Mouse (Mus musculus) ES-Bruce4 (cell line): ENCODE measurements around the gene Tbkbp1. TPM values are rescaled to one million over a fixed set of nuclear protein-coding genes. Genes with fewer than 3 reads are reported as not detected.

Experiments
- H3K27ac ChIP-seq: 2 replicates; pipeline ENCODE4 v1.5.1; 2012; ENCODE audit warnings: low read length, inconsistent platforms; ENCODE audit not compliant: insufficient read depth
- H3K27me3 ChIP-seq: 2 replicates; pipeline ENCODE4 v1.6.1; 2012; ENCODE audit warnings: mild to moderate bottlenecking, low read length, inconsistent platforms; ENCODE audit not compliant: control insufficient read depth, poor library complexity, insufficient read depth, severe bottlenecking
- H3K36me3 ChIP-seq: 2 replicates; pipeline ENCODE4 v1.6.1; 2012; ENCODE audit warnings: inconsistent platforms, mild to moderate bottlenecking, low read length, moderate library complexity; ENCODE audit not compliant: control insufficient read depth, poor library complexity, insufficient read depth, severe bottlenecking
- H3K4me1 ChIP-seq: one replicate; pipeline ENCODE4 v1.8.1; 2011; ENCODE audit warnings: low read length; ENCODE audit not compliant: control insufficient read depth, insufficient read depth
- H3K4me3 ChIP-seq: 2 replicates; pipeline ENCODE4 v1.5.1; 2011; ENCODE audit warnings: low read depth, mild to moderate bottlenecking, low read length
- H3K9ac ChIP-seq: 2 replicates; pipeline ENCODE4 v1.6.1; 2012; ENCODE audit warnings: low read depth, mild to moderate bottlenecking, inconsistent platforms; ENCODE audit not compliant: poor library complexity, severe bottlenecking
- H3K9me3 ChIP-seq: replicated peaks from 2 replicates; pipeline ENCODE4 v1.6.1; 2012; ENCODE audit warnings: mild to moderate bottlenecking, low read length, inconsistent platforms; ENCODE audit not compliant: control insufficient read depth, poor library complexity, insufficient read depth, severe bottlenecking
- CTCF ChIP-seq: IDR thresholded peaks from one replicate; pipeline ENCODE4 v1.8.1; 2011; ENCODE audit warnings: low read depth, low read length
- EP300 ChIP-seq: IDR thresholded peaks from 2 replicates; pipeline ENCODE4 v1.6.1; 2011; ENCODE audit warnings: low read depth, low read length; ENCODE audit not compliant: insufficient read depth
- POLR2A ChIP-seq: IDR thresholded peaks from one replicate; pipeline ENCODE4 v1.8.1; 2011; ENCODE audit warnings: low read length; ENCODE audit not compliant: insufficient read depth
- polyA plus RNA-seq: library from polyadenylated mRNA; stranded (reverse); fragments of >200 nt; gene quantifications from 2 replicates; pipeline ENCODE4 v1.2.4, GENCODE M21; 2011; ENCODE audit warnings: low read depth; ENCODE audit not compliant: missing spikeins, insufficient read depth, insufficient read length

Gene Tbkbp1
- 5.4 and 6.1 TPM in 2 replicates for polyA plus RNA-seq

DNA sequence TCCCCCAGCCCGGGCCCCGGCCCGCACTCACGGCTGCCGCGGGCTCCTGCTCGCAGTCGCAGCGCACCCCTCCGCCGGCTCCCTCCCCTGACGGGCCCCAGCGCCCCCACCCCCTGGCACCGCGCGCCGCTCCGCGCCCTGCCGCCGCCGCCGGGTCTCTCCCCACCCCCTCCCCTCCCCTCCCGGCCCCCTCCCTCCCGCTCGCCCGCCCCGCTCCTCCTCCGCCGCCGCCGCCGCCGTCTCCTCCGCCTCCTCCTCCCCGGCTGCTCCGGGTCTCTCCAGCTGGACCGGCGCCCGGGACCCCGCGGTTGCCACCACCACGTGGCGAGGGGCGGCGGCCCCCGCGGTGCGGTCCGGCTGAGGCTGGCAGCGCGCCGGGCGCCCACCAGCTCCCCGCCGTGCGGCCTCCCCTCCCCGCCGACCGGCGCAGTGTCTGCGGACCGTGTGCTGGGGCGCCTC, at the start of gene Tbkbp1:
Gene Tbkbp1 (minus strand): TSS at position 153 of the 459 bp plus-strand sequence.
- TF ChIP-seq EP300 = no peak
- no peak for TF ChIP-seq CTCF
- no peak for TF ChIP-seq POLR2A
- H3K27ac ChIP-seq = no peak within 1 kb of the TSS
- no peaks in the 10 kb centered on the region for H3K4me1 ChIP-seq
- no peaks in the 10 kb centered on the region for H3K36me3 ChIP-seq
- H3K9me3 ChIP-seq = no peaks in the 10 kb centered on the region
- H3K27me3 ChIP-seq = no peaks in the 10 kb centered on the region
- peak within 1 kb of the TSS; percentile 91 for H3K9ac ChIP-seq
- peak within 1 kb of the TSS; percentile 66 for H3K4me3 ChIP-seq

DNA sequence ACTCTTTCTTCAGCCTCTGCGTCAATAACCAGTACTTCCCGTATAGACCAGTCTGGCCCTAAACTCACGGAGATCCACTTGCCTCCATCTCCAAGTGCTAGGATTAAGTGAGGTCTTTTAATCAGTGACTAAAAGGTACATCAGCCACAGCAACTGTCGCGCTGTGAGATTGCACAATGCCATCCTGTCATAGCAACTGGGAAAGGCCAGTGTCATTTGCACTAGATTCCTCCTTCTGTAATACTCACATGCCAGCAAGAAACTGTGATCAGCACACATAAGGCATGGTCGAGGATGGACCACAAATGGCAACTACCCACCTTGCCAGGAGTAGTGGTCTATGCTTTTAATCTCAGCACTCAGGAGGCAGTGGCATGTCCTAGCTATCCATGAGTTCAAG, 48.2 kb upstream of the Tbkbp1 start:
- Histone ChIP-seq H3K4me1 (peaks cover 2% of the 10 kb centered on the region), H3K27ac (no peak overlapping the region), H3K9me3 (no peaks in the 10 kb centered on the region), H3K36me3 (no peaks in the 10 kb centered on the region), H3K4me3 (no peak overlapping the region), H3K27me3 (no peaks in the 10 kb centered on the region), H3K9ac (no peak overlapping the region)
- no peak for TF ChIP-seq POLR2A
- TF ChIP-seq CTCF = no peak
- no peak for TF ChIP-seq EP300

DNA sequence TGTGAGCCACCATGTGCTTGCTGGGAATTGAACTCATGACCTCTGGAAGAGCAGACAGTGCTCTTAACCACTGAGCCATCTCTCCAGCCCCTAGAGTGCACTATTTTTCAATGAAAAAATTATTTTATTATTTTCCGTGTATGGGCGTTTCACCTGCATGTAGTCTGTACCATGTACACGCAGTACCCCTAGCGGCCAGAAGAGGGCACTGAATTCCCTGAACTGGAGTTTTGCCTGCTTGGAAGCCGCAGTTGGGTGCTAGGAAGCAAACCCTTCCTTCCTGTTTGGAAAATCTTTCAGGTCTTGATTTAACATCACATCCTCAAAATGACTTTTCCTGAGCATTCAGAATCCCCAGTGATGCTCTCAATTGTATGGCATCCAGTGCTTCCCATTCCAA, 47.3 kb upstream of the Tbkbp1 start:
- TF ChIP-seq CTCF (peak; percentile 84), EP300 (no peak)
- Histone ChIP-seq H3K9me3 (no peaks in the 10 kb centered on the region), H3K4me1 (peaks cover 2% of the 10 kb centered on the region), H3K27me3 (no peaks in the 10 kb centered on the region), H3K36me3 (no peaks in the 10 kb centered on the region), H3K9ac (no peak overlapping the region), H3K27ac (no peak overlapping the region), H3K4me3 (no peak overlapping the region)

DNA sequence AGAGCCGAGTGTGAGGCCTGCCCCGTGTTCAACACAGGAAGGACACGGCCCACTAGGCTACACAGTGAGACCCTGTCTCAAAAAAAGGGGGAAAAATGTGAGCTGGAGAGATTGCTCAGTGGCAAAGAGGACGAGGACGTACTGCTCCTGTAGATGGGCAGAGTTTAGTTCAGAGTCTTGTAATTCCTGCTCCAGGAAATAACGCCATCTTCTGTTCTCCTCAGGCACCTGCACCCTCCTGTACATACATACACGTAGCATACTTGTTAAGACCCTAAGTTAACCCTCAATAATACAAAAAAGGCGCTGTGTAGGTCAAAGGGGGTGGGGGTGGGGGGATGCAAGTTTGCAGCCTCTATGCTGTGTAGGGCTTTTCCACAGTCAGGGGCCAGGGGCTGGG, 45.7 kb upstream of the Tbkbp1 start:
- no peaks in the 10 kb centered on the region for H3K27me3 ChIP-seq
- peaks cover 2% of the 10 kb centered on the region for H3K4me1 ChIP-seq
- H3K9ac ChIP-seq = no peak overlapping the region
- no peak for TF ChIP-seq EP300
- TF ChIP-seq POLR2A = no peak
- TF ChIP-seq CTCF = no peak
- H3K27ac ChIP-seq = peak overlapping the region; percentile 2
- no peaks in the 10 kb centered on the region for H3K36me3 ChIP-seq
- no peaks in the 10 kb centered on the region for H3K9me3 ChIP-seq
- no peak overlapping the region for H3K4me3 ChIP-seq

DNA sequence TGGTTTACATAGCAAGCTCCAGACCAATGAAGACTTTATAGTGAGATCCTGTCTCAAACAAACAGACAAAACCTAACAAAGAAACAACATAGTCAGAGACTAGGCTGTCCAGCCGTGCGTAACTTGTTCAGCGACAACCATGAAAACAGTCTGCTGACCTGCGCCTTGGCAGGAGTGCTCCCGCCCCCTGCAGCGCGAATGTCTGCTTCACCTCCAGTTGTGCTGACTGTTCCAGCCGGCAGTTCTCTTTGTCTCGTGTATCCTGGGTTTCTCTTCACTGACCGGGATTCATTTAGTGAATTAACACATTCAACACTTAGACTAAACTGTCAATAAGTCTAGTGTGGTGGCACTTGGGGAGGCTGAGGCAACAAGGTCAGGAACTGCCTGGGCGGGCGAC, 45.2 kb upstream of the Tbkbp1 start:
- Histone ChIP-seq H3K9ac (no peak overlapping the region), H3K27ac (peak overlapping the region; percentile 2), H3K4me1 (peaks cover 2% of the 10 kb centered on the region)

DNA sequence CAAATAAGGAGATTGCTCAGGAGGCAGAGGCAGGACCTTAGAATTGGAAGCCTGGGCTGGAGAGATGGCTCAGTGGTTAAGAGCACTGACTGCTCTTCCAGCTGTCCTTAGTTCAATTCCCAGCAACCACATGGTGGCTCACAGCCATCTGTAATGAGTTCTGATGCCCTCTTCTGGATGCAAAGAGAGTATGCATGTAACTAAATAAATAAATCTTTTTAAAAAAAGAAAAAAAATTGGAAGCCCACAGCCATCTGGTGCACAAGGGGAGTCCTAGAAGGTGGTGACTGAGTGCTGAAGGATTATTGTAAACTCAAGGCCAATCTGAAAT, 41.3 kb upstream of the Tbkbp1 start:
- Histone ChIP-seq H3K9ac (no peak overlapping the region; the same call in 1 of the 2 replicates), H3K4me3 (no peak overlapping the region), H3K36me3 (no peaks in the 10 kb centered on the region), H3K4me1 (peaks cover 2% of the 10 kb centered on the region), H3K27me3 (no peaks in the 10 kb centered on the region), H3K9me3 (no peaks in the 10 kb centered on the region), H3K27ac (peak overlapping the region; percentile 45; the same call in 1 of the 2 replicates)
- no peak for TF ChIP-seq POLR2A
- TF ChIP-seq CTCF = peak; percentile 2

More for the DNA sequence above, 45.2 kb upstream of the Tbkbp1 start:
- Histone ChIP-seq H3K9me3 (no peaks in the 10 kb centered on the region), H3K27me3 (no peaks in the 10 kb centered on the region), H3K36me3 (no peaks in the 10 kb centered on the region), H3K4me3 (no peak overlapping the region)
- TF ChIP-seq EP300 = 0 out of 2 replicates have a peak, but pooled peaks have one; percentile 34
- TF ChIP-seq CTCF = no peak
